In genomic region chr2:121271928-121272516, GRCm38 (mm10) we compare ENCODE assay signal across 8 mouse cellular contexts. TPM values are rescaled to one million over a fixed set of nuclear protein-coding genes. Genes with fewer than 3 reads are reported as not detected.
DNase-seq lines count a peak whose midpoint lies in the region; ATAC-seq lines count a peak whose summit lies in the region.

No protein-coding gene starts in this region.

- WGBS in heart, embryonic 16.5 days, result 23% methylated on average over 4 of the region's 4 CpGs
- 26% methylated on average over 4 of the region's 4 CpGs for WGBS in hindbrain, embryonic 11.5 days
- WGBS in midbrain, embryonic 13.5 days, result 9% methylated on average over 4 of the region's 4 CpGs

- peaks cover 15% of the 10 kb centered on the region for H3K4me1 ChIP-seq in heart, embryonic 16.5 days (ENCODE audit: control insufficient read depth, insufficient read depth, low read length)
- no peaks in the 10 kb centered on the region for H3K4me1 ChIP-seq in hindbrain, embryonic 11.5 days (replicated peaks; ENCODE audit: control insufficient read depth, insufficient read depth, low read length)
- peaks cover 45% of the 10 kb centered on the region for H3K4me1 ChIP-seq in midbrain, embryonic 13.5 days (replicated peaks)

- H3K9me3 ChIP-seq in heart, embryonic 16.5 days (replicated peaks; ENCODE audit: control insufficient read depth, low read length), result no peaks in the 10 kb centered on the region
- H3K9me3 ChIP-seq in hindbrain, embryonic 11.5 days (ENCODE audit: control insufficient read depth, low read length), result no peaks in the 10 kb centered on the region
- H3K9me3 ChIP-seq in midbrain, embryonic 13.5 days, result no peaks in the 10 kb centered on the region

- DNase-seq in heart, adult 18-20 months, result no peak
- peak; percentile 77 for DNase-seq in brain, adult 2 months (ENCODE audit: low read depth, low spot score)
- peak; percentile 23 for DNase-seq in hindbrain, embryonic 11.5 days (ENCODE audit: low spot score)
- DNase-seq in thymus, postnatal 14 days, result no peak

- H3K4me2 ChIP-seq in heart, embryonic 16.5 days (ENCODE audit: low read depth, low read length), result peak overlapping the region; percentile 77
- peak overlapping the region; percentile 46 for H3K4me2 ChIP-seq in hindbrain, embryonic 11.5 days (replicated peaks; ENCODE audit: low read depth, low read length)
- peak overlapping the region; percentile 53 for H3K4me2 ChIP-seq in midbrain, embryonic 13.5 days (replicated peaks)

- no peak for ATAC-seq in heart, embryonic 16.5 days (replicated peaks; ENCODE audit: extremely low read depth, insufficient read depth, low FRiP score)
- peak; percentile 60 for ATAC-seq in hindbrain, embryonic 11.5 days (ENCODE audit: low FRiP score)
- ATAC-seq in midbrain, embryonic 13.5 days, result peak; percentile 34
- no peak for ATAC-seq in granulocyte monocyte progenitor cell, adult 5-6 weeks (replicated peaks; ENCODE audit: poor library complexity, severe bottlenecking)
- ATAC-seq in erythroid progenitor cell, adult 5-6 weeks (replicated peaks; ENCODE audit: low FRiP score, poor library complexity, severe bottlenecking), result no peak

- no peaks in the 10 kb centered on the region for H3K27me3 ChIP-seq in heart, embryonic 16.5 days (ENCODE audit: control insufficient read depth, insufficient read depth, low read length)
- H3K27me3 ChIP-seq in hindbrain, embryonic 11.5 days (ENCODE audit: control insufficient read depth, insufficient read depth, low read length), result no peaks in the 10 kb centered on the region
- H3K27me3 ChIP-seq in midbrain, embryonic 13.5 days, result no peaks in the 10 kb centered on the region

- peak overlapping the region; percentile 58 for H3K27ac ChIP-seq in heart, embryonic 16.5 days (ENCODE audit: low read length)
- H3K27ac ChIP-seq in hindbrain, embryonic 11.5 days (ENCODE audit: low read depth, low read length), result peak overlapping the region; percentile 91
- peak overlapping the region; percentile 99 for H3K27ac ChIP-seq in midbrain, embryonic 13.5 days

- H3K9ac ChIP-seq in heart, embryonic 16.5 days (ENCODE audit: low read length), result peak overlapping the region; percentile 71
- peak overlapping the region; percentile 32; the same call in 1 of the 2 replicates for H3K9ac ChIP-seq in hindbrain, embryonic 11.5 days (ENCODE audit: low read depth, low read length)
- peak overlapping the region; percentile 45 for H3K9ac ChIP-seq in midbrain, embryonic 13.5 days (replicated peaks)

- peak overlapping the region; percentile 73 for H3K4me3 ChIP-seq in heart, embryonic 16.5 days (ENCODE audit: low read length)
- peak overlapping the region; percentile 85; the same call in 1 of the 2 replicates for H3K4me3 ChIP-seq in hindbrain, embryonic 11.5 days (ENCODE audit: low read depth, low read length)
- H3K4me3 ChIP-seq in midbrain, embryonic 13.5 days (replicated peaks), result peak overlapping the region; percentile 84

- H3K36me3 ChIP-seq in heart, embryonic 16.5 days (ENCODE audit: control insufficient read depth, insufficient read depth), result peaks cover 12% of the 10 kb centered on the region
- peaks cover 3% of the 10 kb centered on the region for H3K36me3 ChIP-seq in hindbrain, embryonic 11.5 days (ENCODE audit: control insufficient read depth, insufficient read depth, low read length)
- peaks cover 31% of the 10 kb centered on the region for H3K36me3 ChIP-seq in midbrain, embryonic 13.5 days

RNA-seq across cellular contexts. Expression of gene Trp53bp1, which starts 0.8 kb away (rescaled TPM):
- 34.5 and 42.4 TPM in 2 replicates for polyA plus RNA-seq in heart, embryonic 16.5 days (2015; fragmentation: Nextera tagmentation; extraction: Ambion mirVana)
- 10 to 100 TPM; 28.1 to 28.4 TPM for total RNA-seq in heart, adult 18-20 months (2021)
- polyA plus RNA-seq in hindbrain, embryonic 11.5 days (2014; fragmentation: Nextera tagmentation; extraction: Ambion mirVana), result 132 and 164 TPM in 2 replicates
- polyA plus RNA-seq in midbrain, embryonic 13.5 days (2015; fragmentation: Nextera tagmentation; extraction: Ambion mirVana), result 212 and 229 TPM in 2 replicates
- 30.9 and 43.3 TPM in 2 replicates for total RNA-seq in granulocyte monocyte progenitor cell, adult 5-6 weeks (2014; fragmentation: Nextera tagmentation)
- total RNA-seq in granulocyte monocyte progenitor cell, adult 5-6 weeks (2017), result 33.3 and 43.6 TPM in 2 replicates
- 42.8 and 53.0 TPM in 2 replicates for total RNA-seq in erythroid progenitor cell, adult 5-6 weeks (2015; ENCODE audit: low replicate concordance)
- 78.3 and 98.6 TPM in 2 replicates for total RNA-seq in erythroid progenitor cell, adult 5-6 weeks (2017; ENCODE audit: low replicate concordance)

RNA-seq across cellular contexts. Expression of gene Map1a, which starts 17.4 kb away (rescaled TPM):
- polyA plus RNA-seq in heart, embryonic 16.5 days (2015; fragmentation: Nextera tagmentation; extraction: Ambion mirVana), result 3.7 and 4.0 TPM in 2 replicates
- total RNA-seq in heart, adult 18-20 months (2021), result 1 to 10 TPM; 3.5 to 3.8 TPM
- polyA plus RNA-seq in hindbrain, embryonic 11.5 days (2014; fragmentation: Nextera tagmentation; extraction: Ambion mirVana), result 14.9 and 20.8 TPM in 2 replicates
- 18.1 and 20.6 TPM in 2 replicates for polyA plus RNA-seq in midbrain, embryonic 13.5 days (2015; fragmentation: Nextera tagmentation; extraction: Ambion mirVana)
- total RNA-seq in granulocyte monocyte progenitor cell, adult 5-6 weeks (2014; fragmentation: Nextera tagmentation), result not detected in 2 replicates
- 0.04 TPM in 1 of 2 replicates, not detected in the other for total RNA-seq in granulocyte monocyte progenitor cell, adult 5-6 weeks (2017)
- 0.36 TPM in 1 of 2 replicates, not detected in the other for total RNA-seq in erythroid progenitor cell, adult 5-6 weeks (2015; ENCODE audit: low replicate concordance)
- total RNA-seq in erythroid progenitor cell, adult 5-6 weeks (2017; ENCODE audit: low replicate concordance), result 0.64 and 0.83 TPM in 2 replicates

Comparison
In these comparisons a context has a peak if more than half of its experiments do, and no peak if none do; other contexts are left out.
1. ATAC-seq: peak in hindbrain, embryonic 11.5 days (single experiment) and midbrain, embryonic 13.5 days (single experiment); none in heart, embryonic 16.5 days (single experiment), granulocyte monocyte progenitor cell, adult 5-6 weeks (single experiment) and erythroid progenitor cell, adult 5-6 weeks (single experiment).
2. DNase-seq: peak in brain, adult 2 months (single experiment) and hindbrain, embryonic 11.5 days (single experiment); none in heart, adult 18-20 months (0 of 2) and thymus, postnatal 14 days (single experiment).
3. Peak in every context shown above with its lines, with median percentiles within 50 percentile points of each other: H3K27ac ChIP-seq, H3K4me2 ChIP-seq, H3K4me3 ChIP-seq and H3K9ac ChIP-seq.